Mouse (Mus musculus) testis, adult 2 months (tissue): Measurements from ENCODE around the gene Dscam.

Source experiments
- CTCF ChIP-seq: fragments of 200-500 bp; IDR thresholded peaks from 2 replicates; pipeline ENCODE4 v1.5.1; 2012; ENCODE audit warnings: low read depth, mild to moderate bottlenecking, inconsistent platforms, low read length, moderate library complexity; ENCODE audit not compliant: control insufficient read depth, insufficient read depth, insufficient replicate concordance
- POLR2A ChIP-seq: fragments of 200-500 bp; IDR thresholded peaks from 2 replicates; pipeline ENCODE4 v1.6.1; 2012; ENCODE audit warnings: low read depth, mild to moderate bottlenecking, inconsistent platforms, low read length, moderate library complexity; ENCODE audit not compliant: control insufficient read depth

DNA sequence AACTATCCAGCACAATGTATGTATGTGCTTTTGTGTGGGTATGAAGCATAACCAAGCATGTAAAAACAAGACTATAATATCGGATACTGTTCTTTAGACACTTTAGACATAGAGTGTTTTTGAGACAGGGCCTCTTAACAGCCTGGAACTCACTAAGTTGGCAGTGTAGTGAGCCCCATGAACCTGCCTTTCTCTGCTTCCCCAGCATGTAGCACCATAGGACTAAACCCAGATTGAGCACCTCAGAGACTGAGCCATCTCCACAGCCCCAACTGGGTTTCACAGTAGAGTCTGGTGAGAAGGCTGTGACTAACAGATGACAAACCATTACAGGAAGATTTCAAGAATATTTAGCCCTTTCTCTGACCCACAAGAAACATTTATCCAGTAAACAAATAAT is 75.1 kb downstream of the Dscam start:
- TF ChIP-seq POLR2A (no peak), CTCF (no peak)
